Mouse (Mus musculus): ENCODE data around the gene Raver1. TPM values are rescaled to one million over a fixed set of nuclear protein-coding genes. Genes with fewer than 3 reads are reported as not detected.
A peak's percentile ranks its signal among the peaks of the same experiment; 100 is the strongest.

Raver1 gene
- 34.2 and 40.8 TPM in 2 replicates for polyA plus RNA-seq (2011; ENCODE audit: insufficient read length, low read depth, missing spikeins)

GRCm38 (mm10) chr9:21091707-21092320, at the start of gene Raver1, which contains the start of gene Gm38431:
Gene Raver1 (minus strand): TSS chr9:21092008.
Gene Gm38431 (minus strand): TSS chr9:21091997.
- Histone ChIP-seq H3K27ac (ENCODE audit: insufficient read depth, low read length) (peak within 1 kb of the TSS; percentile 88), H3K4me3 (ENCODE audit: insufficient read depth, low read length) (peak within 1 kb of the TSS; percentile 84), H3K4me1 (ENCODE audit: control insufficient read depth, insufficient read depth, low read length) (no peaks in the 10 kb centered on the region)
- peak; percentile 97 for TF ChIP-seq POLR2A (IDR thresholded peaks at IDR 0.05; ENCODE audit: low read depth, low read length)
- no peak for TF ChIP-seq CTCF (IDR thresholded peaks at IDR 0.05; ENCODE audit: borderline replicate concordance, insufficient read depth, low read length)

- no peak overlapping the region for H3K27ac ChIP-seq (ENCODE audit: insufficient read depth, low read length)
- H3K4me1 ChIP-seq (ENCODE audit: control insufficient read depth, insufficient read depth, low read length) = peaks cover 12% of the 10 kb centered on the region
- H3K4me3 ChIP-seq (ENCODE audit: insufficient read depth, low read length) = no peak overlapping the region
- TF ChIP-seq CTCF (IDR thresholded peaks at IDR 0.05; ENCODE audit: borderline replicate concordance, insufficient read depth, low read length) (no peak), POLR2A (IDR thresholded peaks at IDR 0.05; ENCODE audit: low read depth, low read length) (no peak)
Observed at GRCm38 (mm10) chr9:21138386-21138785, 46.6 kb upstream of the Raver1 start.

- H3K4me3 ChIP-seq (ENCODE audit: insufficient read depth, low read length) = no peak overlapping the region
- TF ChIP-seq CTCF (IDR thresholded peaks at IDR 0.05; ENCODE audit: borderline replicate concordance, insufficient read depth, low read length) (no peak), POLR2A (IDR thresholded peaks at IDR 0.05; ENCODE audit: low read depth, low read length) (no peak)
- no peak overlapping the region for H3K27ac ChIP-seq (ENCODE audit: insufficient read depth, low read length)
- H3K4me1 ChIP-seq (ENCODE audit: control insufficient read depth, insufficient read depth, low read length) = peaks cover 12% of the 10 kb centered on the region
Observed at GRCm38 (mm10) chr9:21137229-21137628, 45.4 kb upstream of the Raver1 start.

GRCm38 (mm10) chr9:21136401-21136800, 44.6 kb upstream of the Raver1 start:
- Histone ChIP-seq H3K4me1 (ENCODE audit: control insufficient read depth, insufficient read depth, low read length) (peaks cover 12% of the 10 kb centered on the region), H3K27ac (ENCODE audit: insufficient read depth, low read length) (peak overlapping the region; percentile 95), H3K4me3 (ENCODE audit: insufficient read depth, low read length) (no peak overlapping the region)
- no peak for TF ChIP-seq POLR2A (IDR thresholded peaks at IDR 0.05; ENCODE audit: low read depth, low read length)
- TF ChIP-seq CTCF (IDR thresholded peaks at IDR 0.05; ENCODE audit: borderline replicate concordance, insufficient read depth, low read length) = no peak

- H3K27ac ChIP-seq (ENCODE audit: insufficient read depth, low read length) = peak overlapping the region; percentile 95
- no peak overlapping the region for H3K4me3 ChIP-seq (ENCODE audit: insufficient read depth, low read length)
- TF ChIP-seq CTCF (IDR thresholded peaks at IDR 0.05; ENCODE audit: borderline replicate concordance, insufficient read depth, low read length) (no peak), POLR2A (IDR thresholded peaks at IDR 0.05; ENCODE audit: low read depth, low read length) (no peak)
- peaks cover 12% of the 10 kb centered on the region for H3K4me1 ChIP-seq (ENCODE audit: control insufficient read depth, insufficient read depth, low read length)
Observed at GRCm38 (mm10) chr9:21135941-21136381, 44.2 kb upstream of the Raver1 start.

- TF ChIP-seq POLR2A (IDR thresholded peaks at IDR 0.05; ENCODE audit: low read depth, low read length) = no peak
- TF ChIP-seq CTCF (IDR thresholded peaks at IDR 0.05; ENCODE audit: borderline replicate concordance, insufficient read depth, low read length) = no peak
- Histone ChIP-seq H3K27ac (ENCODE audit: insufficient read depth, low read length) (peak overlapping the region; percentile 95), H3K4me1 (ENCODE audit: control insufficient read depth, insufficient read depth, low read length) (peaks cover 12% of the 10 kb centered on the region), H3K4me3 (ENCODE audit: insufficient read depth, low read length) (no peak overlapping the region)
Observed at GRCm38 (mm10) chr9:21135329-21135890, 43.6 kb upstream of the Raver1 start.

GRCm38 (mm10) chr9:21134595-21135328, 43.0 kb upstream of the Raver1 start:
- H3K4me1 ChIP-seq (ENCODE audit: control insufficient read depth, insufficient read depth, low read length) = peaks cover 12% of the 10 kb centered on the region
- H3K27ac ChIP-seq (ENCODE audit: insufficient read depth, low read length) = peak overlapping the region; percentile 95
- H3K4me3 ChIP-seq (ENCODE audit: insufficient read depth, low read length) = no peak overlapping the region
- no peak for TF ChIP-seq POLR2A (IDR thresholded peaks at IDR 0.05; ENCODE audit: low read depth, low read length)
- no peak for TF ChIP-seq CTCF (IDR thresholded peaks at IDR 0.05; ENCODE audit: borderline replicate concordance, insufficient read depth, low read length)

- Histone ChIP-seq H3K4me1 (ENCODE audit: control insufficient read depth, insufficient read depth, low read length) (peaks cover 12% of the 10 kb centered on the region), H3K27ac (ENCODE audit: insufficient read depth, low read length) (no peak overlapping the region), H3K4me3 (ENCODE audit: insufficient read depth, low read length) (no peak overlapping the region)
- TF ChIP-seq POLR2A (IDR thresholded peaks at IDR 0.05; ENCODE audit: low read depth, low read length) (no peak), CTCF (IDR thresholded peaks at IDR 0.05; ENCODE audit: borderline replicate concordance, insufficient read depth, low read length) (no peak)
Observed at GRCm38 (mm10) chr9:21133064-21133707, 41.4 kb upstream of the Raver1 start.

GRCm38 (mm10) chr9:21132102-21132775, 40.4 kb upstream of the Raver1 start:
- Histone ChIP-seq H3K4me1 (ENCODE audit: control insufficient read depth, insufficient read depth, low read length) (peaks cover 12% of the 10 kb centered on the region), H3K4me3 (ENCODE audit: insufficient read depth, low read length) (no peak overlapping the region), H3K27ac (ENCODE audit: insufficient read depth, low read length) (no peak overlapping the region)
- TF ChIP-seq POLR2A (IDR thresholded peaks at IDR 0.05; ENCODE audit: low read depth, low read length) (no peak), CTCF (IDR thresholded peaks at IDR 0.05; ENCODE audit: borderline replicate concordance, insufficient read depth, low read length) (no peak)
